Mouse (Mus musculus) adrenal gland, postnatal 10 days (tissue): Measurements from ENCODE around the gene Atp5g1. TPM values are rescaled to one million over a fixed set of nuclear protein-coding genes. Genes with fewer than 3 reads are reported as not detected.
"Not testable (repeated sequence)": the region's sequence is repeated elsewhere in the genome, so short reads cannot be mapped to it uniquely, and the experiment has no call there.

Source experiments
- DNase-seq: peaks from one replicate; pipeline ENCODE4 v3.0.0; 2021; ENCODE audit warnings: mixed read lengths
- long read RNA-seq, 2 experiments: library from polyadenylated mRNA; stranded (forward); transcript quantifications; one replicate each; pipeline ENCODE4 v2.0.0; 2021
- total RNA-seq, 2 experiments: library from RNA; stranded (reverse); gene quantifications; 2 replicates each; pipeline ENCODE4 v1.2.3; 2021

The Atp5g1 gene
- 100 to 1,000 TPM; 267 to 394 TPM for total RNA-seq
- long read RNA-seq, experiment 1, full-length matches to known transcripts: 285 of 309 reads
- long read RNA-seq, experiment 1, partial matches to known transcripts: 5 of 309 reads
- long read RNA-seq, experiment 1, other reads (novel, unspliced or antisense): 19 of 309 reads
- long read RNA-seq, experiment 2, full-length matches to known transcripts: 237 of 255 reads
- long read RNA-seq, experiment 2, partial matches to known transcripts: 11 of 255 reads
- long read RNA-seq, experiment 2, other reads (novel, unspliced or antisense): 7 of 255 reads

DNA sequence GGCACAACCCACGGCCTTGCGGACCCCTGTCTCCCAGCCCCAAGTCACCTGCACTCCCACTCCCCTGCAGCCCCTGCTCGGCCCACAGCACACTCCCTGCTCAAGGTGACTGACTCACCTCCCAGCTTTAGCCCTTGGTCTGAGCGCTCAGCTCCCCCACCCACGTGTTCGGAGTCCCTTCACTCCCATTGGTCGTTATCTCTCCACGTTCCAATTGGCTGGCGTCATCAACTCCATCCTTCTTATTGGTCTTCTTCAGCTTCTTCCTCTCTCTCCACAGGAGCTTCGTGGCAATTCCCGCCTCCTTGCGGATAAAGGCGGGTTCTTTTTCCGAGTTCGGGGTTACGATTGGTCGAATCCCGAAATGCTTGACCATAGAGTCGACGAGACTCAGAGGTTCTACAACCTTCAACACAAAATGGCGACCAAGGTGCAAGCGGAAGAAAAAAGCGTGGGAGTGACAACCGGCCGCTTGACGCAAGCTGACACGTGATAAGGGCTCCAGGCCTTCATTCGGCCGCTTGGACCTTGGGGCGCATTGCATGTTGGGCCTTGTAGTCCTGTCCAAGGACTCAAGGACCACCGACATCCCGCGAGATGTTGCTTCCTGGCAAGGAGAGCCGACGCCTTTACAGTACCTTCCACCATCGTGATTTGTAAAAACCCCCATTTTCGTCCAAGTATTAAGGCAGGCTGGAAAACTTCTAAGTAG is at the start of gene Atp5g1:
Gene Atp5g1 (minus strand): TSS at position 162 of the 712 bp plus-strand sequence.
- DNase-seq: peak; percentile 95

DNA sequence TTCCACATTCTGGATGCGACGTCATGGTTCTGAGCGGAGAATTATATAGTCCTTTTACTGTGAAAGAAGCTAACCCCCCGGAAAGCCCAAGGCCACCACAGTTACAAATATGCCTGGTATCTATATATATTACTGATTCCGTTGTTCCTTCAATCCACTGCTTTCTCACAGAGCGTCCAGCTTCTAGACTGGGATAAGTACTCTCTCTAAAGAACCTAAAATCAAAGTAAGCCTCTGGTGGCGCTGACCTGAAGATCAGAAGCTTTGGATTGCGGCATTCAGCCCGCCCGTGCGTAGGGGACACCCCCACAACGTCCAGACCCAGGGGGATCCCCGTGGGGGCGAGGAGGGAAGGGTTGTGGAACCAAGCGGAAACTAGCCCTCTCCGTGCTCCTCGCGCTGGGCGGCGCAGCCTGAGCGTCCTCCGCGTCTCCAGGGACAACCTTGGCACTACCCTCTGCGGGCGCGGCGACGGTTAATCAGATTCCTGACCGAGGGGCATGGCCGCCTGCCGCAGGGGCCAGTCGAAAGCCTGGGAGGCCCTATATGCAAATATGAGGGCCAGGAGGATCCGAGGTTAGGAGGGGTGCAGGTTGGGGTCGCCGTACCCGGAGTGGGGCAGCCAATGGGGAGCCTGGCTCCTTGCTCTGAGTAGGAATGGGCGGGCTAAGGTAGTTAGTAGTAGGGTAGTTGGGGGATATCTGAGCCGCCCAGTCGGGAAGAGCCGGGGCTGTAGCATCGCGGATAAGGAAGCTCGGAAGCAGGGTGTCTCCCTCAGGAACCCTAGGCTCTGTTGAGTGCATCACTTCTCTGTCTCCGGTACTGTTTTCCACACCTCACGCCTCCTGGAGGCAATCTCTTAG is 48.8 kb upstream of the Atp5g1 start:
- DNase-seq: peak; percentile 64

- DNase-seq: not testable (repeated sequence)
These were observed 47.3 kb upstream of the Atp5g1 start for GRCm38 (mm10) chr11:96122806-96123205.

- DNase-seq: no peak
These were observed 43.9 kb upstream of the Atp5g1 start for GRCm38 (mm10) chr11:96119401-96119800.

DNA sequence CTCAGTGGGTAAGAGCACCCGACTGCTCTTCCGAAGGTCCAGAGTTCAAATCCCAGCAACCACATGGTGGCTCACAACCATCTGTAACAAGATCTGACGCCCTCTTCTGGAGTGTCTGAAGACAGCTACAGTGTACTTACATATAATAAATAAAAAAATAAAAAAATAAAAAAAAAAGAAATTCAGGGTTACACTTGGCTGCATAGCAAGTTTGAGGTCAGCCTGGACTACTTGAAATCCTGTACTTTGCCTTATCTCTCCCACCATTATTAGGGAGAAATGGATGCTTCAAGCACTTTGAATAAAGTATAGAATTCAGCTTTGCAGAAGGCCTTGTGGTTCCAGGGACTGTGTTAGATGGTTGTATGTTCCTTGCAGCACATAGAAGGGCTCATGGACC is 41.5 kb upstream of the Atp5g1 start:
- not testable (repeated sequence) for DNase-seq

GRCm38 (mm10) chr11:96116116-96116515 is 40.6 kb upstream of the Atp5g1 start:
- DNase-seq: no peak

GRCm38 (mm10) chr11:96115416-96115815 is 39.9 kb upstream of the Atp5g1 start:
- no peak for DNase-seq

DNA sequence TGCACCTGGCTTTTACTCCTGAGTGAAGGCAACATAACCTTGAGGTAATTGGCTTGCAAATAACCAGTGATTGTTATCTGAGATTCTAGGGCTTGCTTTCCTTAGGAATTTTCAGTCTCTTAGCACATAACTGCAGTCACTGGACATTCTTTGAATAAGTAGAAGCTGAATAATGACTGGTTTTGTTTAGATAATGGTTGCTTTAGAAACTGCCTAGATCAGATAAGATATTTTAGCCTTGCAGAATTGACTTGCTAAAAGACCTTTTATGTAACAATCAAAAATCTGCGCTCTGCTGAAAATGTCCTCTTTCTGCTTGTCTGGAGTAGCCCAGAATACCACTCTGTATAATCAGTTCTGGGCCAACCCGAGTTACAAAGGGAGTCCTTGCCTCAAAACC is 38.6 kb upstream of the Atp5g1 start:
- no peak for DNase-seq

- no peak for DNase-seq
These were observed 36.3 kb upstream of the Atp5g1 start, which contains the start of gene Calcoco2 for GRCm38 (mm10) chr11:96111751-96112150. Gene Calcoco2 (minus strand): TSS chr11:96111964.

DNA sequence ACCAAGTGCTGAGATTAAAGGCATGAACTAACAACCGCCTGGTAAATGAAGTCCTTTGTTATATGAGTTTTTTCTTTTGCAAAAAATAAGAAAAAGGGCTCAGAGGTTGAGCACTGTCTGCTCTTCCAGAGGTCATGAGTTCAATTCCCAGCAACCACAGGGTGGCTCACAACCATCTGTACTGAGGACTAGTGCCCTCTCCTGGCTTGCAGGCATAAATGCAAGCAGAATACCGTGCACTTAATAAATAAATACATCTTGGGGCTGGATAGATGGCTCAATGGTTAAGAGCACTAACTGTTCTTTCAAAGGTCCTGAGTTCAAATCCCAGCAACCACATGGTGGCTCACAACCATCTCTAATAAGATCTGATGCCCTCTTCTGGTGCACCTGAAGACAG is 35.5 kb upstream of the Atp5g1 start:
- not testable (repeated sequence) for DNase-seq

- DNase-seq: no peak
These were observed 32.9 kb upstream of the Atp5g1 start for GRCm38 (mm10) chr11:96108376-96108775.

- peak; percentile 68 for DNase-seq
These were observed 17.9 kb upstream of the Atp5g1 start for GRCm38 (mm10) chr11:96093361-96093760.

- DNase-seq: no peak
These were observed 17.3 kb upstream of the Atp5g1 start for GRCm38 (mm10) chr11:96092674-96093291.

GRCm38 (mm10) chr11:96091073-96091472 is 15.6 kb upstream of the Atp5g1 start:
- peak; percentile 29 for DNase-seq

- DNase-seq: no peak
These were observed 12.5 kb upstream of the Atp5g1 start for GRCm38 (mm10) chr11:96087981-96088380.

- DNase-seq: no peak
These were observed 7.2 kb upstream of the Atp5g1 start for GRCm38 (mm10) chr11:96082682-96083081.

- no peak for DNase-seq
These were observed 5.3 kb upstream of the Atp5g1 start for GRCm38 (mm10) chr11:96080736-96081135.

DNA sequence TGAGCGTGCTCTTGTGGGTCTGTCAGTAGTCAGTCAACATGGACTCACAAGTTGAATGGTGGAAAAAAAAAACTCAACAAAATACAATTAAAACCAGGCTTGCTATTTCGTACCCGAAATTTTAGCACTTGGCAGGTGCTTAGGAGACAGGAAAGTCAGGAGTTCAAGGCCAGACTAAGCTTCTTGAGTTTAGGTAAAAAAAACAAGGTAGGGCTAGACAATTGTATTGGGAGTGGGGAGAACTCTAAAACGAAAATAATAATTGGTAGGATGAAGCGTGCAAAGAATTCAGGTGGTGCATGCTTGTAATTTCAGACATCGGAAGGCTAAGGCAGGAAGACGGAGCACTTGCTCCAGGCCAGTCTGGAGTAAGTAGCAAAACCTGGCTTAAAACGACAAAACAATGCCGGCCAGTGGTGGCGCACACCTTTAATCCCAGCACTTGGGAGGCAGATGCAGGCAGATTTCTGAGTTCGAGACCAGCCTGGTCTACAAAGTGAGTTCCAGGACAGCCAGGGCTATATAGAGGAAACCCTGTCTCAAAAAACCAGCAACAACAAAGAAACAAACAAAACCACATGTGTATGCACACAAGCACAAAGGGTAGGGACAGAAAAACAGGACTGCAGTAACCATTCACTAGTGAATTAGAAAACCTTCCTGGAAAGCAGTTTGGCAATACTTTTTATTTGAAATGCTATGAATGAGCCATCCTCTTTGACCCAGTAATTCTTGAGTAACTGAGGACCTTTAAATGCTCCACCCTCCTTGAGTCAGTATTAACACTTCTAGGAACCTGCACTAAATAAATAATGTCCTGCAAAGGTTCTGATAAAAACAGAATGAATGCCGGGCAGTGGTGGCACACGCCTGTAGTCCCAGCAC is 993 bp upstream of the Atp5g1 start:
- no peak for DNase-seq

GRCm38 (mm10) chr11:96075177-96075508 is 327 bp downstream of the Atp5g1 start:
- peak; percentile 76 for DNase-seq

GRCm38 (mm10) chr11:96074351-96075176 is 906 bp downstream of the Atp5g1 start:
- peak; percentile 17 for DNase-seq
